Mouse (Mus musculus) lung, embryonic 16.5 days (tissue): Measurements from ENCODE around the gene Daam2. TPM values are rescaled to one million over a fixed set of nuclear protein-coding genes. Genes with fewer than 3 reads are reported as not detected.

Source experiments
- ATAC-seq: fragments of 200-750 bp; cut with Nextera tagmentation; 2 replicates; pipeline ENCODE4 v1.8.0; 2017; ENCODE audit warnings: low read depth, mild to moderate bottlenecking, moderate library complexity
- H3K27ac ChIP-seq: fragments of 300-500 bp; sonication (generic); 2 replicates; pipeline ENCODE4 v1.5.1; 2014; ENCODE audit warnings: mild to moderate bottlenecking, control low read depth, low read length
- H3K27me3 ChIP-seq: fragments of 300-500 bp; sonication (generic); 2 replicates; pipeline ENCODE4 v1.6.1; 2014; ENCODE audit warnings: low read depth, low read length, mixed read lengths; ENCODE audit not compliant: control insufficient read depth, insufficient read depth
- H3K36me3 ChIP-seq: fragments of 300-500 bp; sonication (generic); 2 replicates; pipeline ENCODE4 v1.6.1; 2014; ENCODE audit warnings: low read length; ENCODE audit not compliant: control insufficient read depth, insufficient read depth
- H3K4me1 ChIP-seq: fragments of 300-500 bp; sonication (generic); replicated peaks from 2 replicates; pipeline ENCODE4 v1.6.1; 2014; ENCODE audit warnings: low read length, mixed read lengths; ENCODE audit not compliant: control insufficient read depth, insufficient read depth
- H3K4me2 ChIP-seq: fragments of 300-500 bp; sonication (generic); 2 replicates; pipeline ENCODE4 v1.6.1; 2014; ENCODE audit warnings: low read depth, low read length, control low read depth
- H3K4me3 ChIP-seq: fragments of 300-500 bp; sonication (generic); 2 replicates; pipeline ENCODE4 v1.5.1; 2014; ENCODE audit warnings: mild to moderate bottlenecking, low read length, control low read depth
- H3K9ac ChIP-seq: fragments of 300-500 bp; sonication (generic); 2 replicates; pipeline ENCODE4 v1.6.1; 2014; ENCODE audit warnings: low read length, control low read depth
- H3K9me3 ChIP-seq: fragments of 300-500 bp; sonication (generic); 2 replicates; pipeline ENCODE4 v1.6.1; 2016; ENCODE audit warnings: low read length; ENCODE audit not compliant: control insufficient read depth
- WGBS: fragments of 180-500 bp; shearing (Covaris S2); extraction: QIAGEN DNeasy Blood & Tissue Kit; methylation state at CpG from one replicate; pipeline ENCODE4 v1.1.7; 2014; 5-methylcytosine and 5-hydroxymethylcytosine counted together
- polyA plus RNA-seq: library from polyadenylated mRNA; unstranded; fragments of >200 nt; fragmentation: Nextera tagmentation; extraction: Ambion mirVana; gene quantifications from 2 replicates; pipeline ENCODE4 v1.2.1, GENCODE M21; 2015

Gene Daam2
- polyA plus RNA-seq, 1 experiment from 2014 or later = 16.9 TPM

DNA sequence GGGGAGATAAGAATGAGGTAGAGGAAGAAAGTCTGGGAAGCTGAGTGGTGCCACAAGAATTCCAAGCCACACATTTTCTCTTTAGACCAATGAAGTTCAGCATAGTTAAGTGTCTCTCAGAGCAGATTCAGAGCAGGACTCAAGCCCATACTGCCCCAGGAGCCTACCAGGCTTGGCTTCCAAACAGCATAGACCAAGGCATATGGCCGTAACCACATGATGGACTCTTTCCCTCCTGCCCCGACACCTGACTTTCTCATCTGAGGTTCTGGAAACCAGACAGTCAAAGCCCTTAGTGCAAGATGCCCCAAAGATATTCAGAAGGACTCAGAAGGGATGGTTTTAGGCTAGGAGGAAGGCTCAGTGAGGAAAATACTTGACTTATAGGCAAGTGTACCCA is 19.6 kb downstream of the Daam2 start:
- Histone ChIP-seq H3K27ac (no peak overlapping the region), H3K27me3 (no peaks in the 10 kb centered on the region), H3K9me3 (no peaks in the 10 kb centered on the region), H3K4me1 (peaks cover 11% of the 10 kb centered on the region), H3K4me2 (no peak overlapping the region), H3K9ac (no peak overlapping the region), H3K36me3 (peaks cover 5% of the 10 kb centered on the region; the same call in 1 of the 2 replicates), H3K4me3 (no peak overlapping the region)
- 94% methylated on average over 2 of the region's 2 CpGs for WGBS
- ATAC-seq = no peak

- H3K4me3 ChIP-seq = no peak overlapping the region
- peaks cover 32% of the 10 kb centered on the region for H3K4me1 ChIP-seq
- H3K9ac ChIP-seq = no peak overlapping the region
- no peaks in the 10 kb centered on the region for H3K36me3 ChIP-seq
- no peak overlapping the region for H3K4me2 ChIP-seq
- WGBS = 77% methylated on average over 14 of the region's 14 CpGs
- no peak overlapping the region for H3K27ac ChIP-seq
- H3K9me3 ChIP-seq = no peaks in the 10 kb centered on the region
- ATAC-seq = no peak
- no peaks in the 10 kb centered on the region for H3K27me3 ChIP-seq
Measured at GRCm38 (mm10) chr17:49540706-49541105, 23.4 kb downstream of the Daam2 start.

- no peaks in the 10 kb centered on the region for H3K27me3 ChIP-seq
- H3K27ac ChIP-seq = peak overlapping the region; percentile 67
- peaks cover 42% of the 10 kb centered on the region for H3K4me1 ChIP-seq
- peak; percentile 70 for ATAC-seq
- H3K9ac ChIP-seq = no peak overlapping the region
- H3K9me3 ChIP-seq = no peaks in the 10 kb centered on the region
- no peak overlapping the region for H3K4me3 ChIP-seq
- 0 out of 2 replicates have a peak overlapping the region, but pooled peaks have one; percentile 4 for H3K4me2 ChIP-seq
- H3K36me3 ChIP-seq = no peaks in the 10 kb centered on the region
- 14% methylated on average over 8 of the region's 8 CpGs for WGBS
Measured at GRCm38 (mm10) chr17:49539204-49539603, 24.9 kb downstream of the Daam2 start.

GRCm38 (mm10) chr17:49535580-49535979 is 28.6 kb downstream of the Daam2 start:
- peak; percentile 75 for ATAC-seq
- H3K27me3 ChIP-seq = no peaks in the 10 kb centered on the region
- H3K9me3 ChIP-seq = 0 out of 2 replicates have a peak, but pooled peaks cover under 1% of the 10 kb centered on the region
- H3K36me3 ChIP-seq = no peaks in the 10 kb centered on the region
- H3K4me3 ChIP-seq = no peak overlapping the region
- WGBS = 12% methylated on average over 4 of the region's 4 CpGs
- H3K4me2 ChIP-seq = no peak overlapping the region
- H3K4me1 ChIP-seq = peaks cover 50% of the 10 kb centered on the region
- peak overlapping the region; percentile 79 for H3K27ac ChIP-seq
- no peak overlapping the region for H3K9ac ChIP-seq

DNA sequence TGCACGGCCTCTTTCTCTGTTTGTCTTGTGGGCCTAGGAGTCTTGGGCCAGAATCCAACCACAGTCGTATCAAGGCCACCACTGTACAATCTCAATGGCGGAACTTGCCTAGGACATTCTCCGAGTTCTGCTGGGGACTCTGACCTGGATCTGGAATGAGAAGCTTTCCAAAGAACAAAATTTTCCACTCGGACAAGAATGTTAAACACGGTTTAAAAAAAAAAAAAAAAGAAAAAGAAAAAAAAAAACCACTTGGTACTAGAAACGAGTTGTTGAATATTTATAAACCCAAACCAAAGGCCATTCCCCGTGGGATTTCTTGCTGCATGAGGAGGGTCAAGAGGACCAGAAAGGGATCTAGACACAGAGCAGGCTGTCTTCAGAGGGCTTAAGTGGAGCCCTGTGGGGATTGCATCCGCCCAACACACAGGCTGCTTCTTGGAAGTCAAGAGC is 29.9 kb downstream of the Daam2 start:
- Histone ChIP-seq H3K9ac (no peak overlapping the region), H3K27ac (peak overlapping the region; percentile 79), H3K4me2 (no peak overlapping the region), H3K9me3 (peaks cover 5% of the 10 kb centered on the region; the same call in 1 of the 2 replicates), H3K36me3 (no peaks in the 10 kb centered on the region), H3K4me3 (no peak overlapping the region), H3K4me1 (peaks cover 41% of the 10 kb centered on the region), H3K27me3 (no peaks in the 10 kb centered on the region)
- ATAC-seq = peak; percentile 16
- whole genome bisulfite sequencing = 21% methylated on average over 9 of the region's 9 CpGs

GRCm38 (mm10) chr17:49531661-49532060 is 32.5 kb downstream of the Daam2 start:
- Histone ChIP-seq H3K9ac (no peak overlapping the region), H3K9me3 (peaks cover 5% of the 10 kb centered on the region; the same call in 1 of the 2 replicates)

GRCm38 (mm10) chr17:49530215-49530614 is 33.9 kb downstream of the Daam2 start:
- Histone ChIP-seq H3K4me2 (no peak overlapping the region), H3K27me3 (no peaks in the 10 kb centered on the region), H3K9ac (no peak overlapping the region), H3K27ac (no peak overlapping the region), H3K4me3 (no peak overlapping the region), H3K4me1 (peaks cover 25% of the 10 kb centered on the region), H3K9me3 (peaks cover 5% of the 10 kb centered on the region; the same call in 1 of the 2 replicates), H3K36me3 (no peaks in the 10 kb centered on the region)
- WGBS = 18% methylated on average over 3 of the region's 3 CpGs
- ATAC-seq = no peak

More at GRCm38 (mm10) chr17:49531661-49532060, 32.5 kb downstream of the Daam2 start:
- 61% methylated on average over 5 of the region's 5 CpGs for WGBS
- H3K4me2 ChIP-seq = no peak overlapping the region
- no peaks in the 10 kb centered on the region for H3K36me3 ChIP-seq
- H3K4me1 ChIP-seq = peaks cover 37% of the 10 kb centered on the region
- no peak for ATAC-seq
- no peak overlapping the region for H3K4me3 ChIP-seq
- H3K27ac ChIP-seq = no peak overlapping the region
- no peaks in the 10 kb centered on the region for H3K27me3 ChIP-seq

- peaks cover 5% of the 10 kb centered on the region; the same call in 1 of the 2 replicates for H3K9me3 ChIP-seq
- H3K9ac ChIP-seq = no peak overlapping the region
- WGBS = 36% methylated on average over 7 of the region's 7 CpGs
- H3K27me3 ChIP-seq = no peaks in the 10 kb centered on the region
- H3K36me3 ChIP-seq = no peaks in the 10 kb centered on the region
- no peak overlapping the region for H3K4me2 ChIP-seq
- ATAC-seq = peak; percentile 60
- H3K4me1 ChIP-seq = peaks cover 12% of the 10 kb centered on the region
- no peak overlapping the region for H3K4me3 ChIP-seq
- H3K27ac ChIP-seq = peak overlapping the region; percentile 32
Measured at GRCm38 (mm10) chr17:49528503-49529205, 35.5 kb downstream of the Daam2 start.

DNA sequence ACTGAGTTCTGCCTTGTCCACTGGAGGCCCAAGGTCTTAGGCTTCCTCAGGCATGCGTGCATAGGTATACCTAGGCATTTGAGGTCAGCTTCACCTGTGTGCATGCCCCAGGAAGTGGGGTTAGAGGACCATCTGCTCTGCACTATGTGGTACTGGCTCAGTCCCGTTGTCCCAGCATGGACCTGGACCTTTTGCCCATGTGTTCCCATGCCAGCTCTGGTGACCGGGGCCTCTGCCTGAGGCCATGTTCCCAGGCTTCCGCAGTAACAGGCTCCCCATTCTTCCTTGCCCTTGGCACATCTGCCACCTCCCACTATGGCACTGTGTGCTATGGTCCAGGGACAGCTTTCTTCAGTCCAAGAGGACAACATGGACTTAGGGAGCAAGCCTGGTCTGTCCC is 36.1 kb downstream of the Daam2 start:
- Histone ChIP-seq H3K9me3 (peaks cover 5% of the 10 kb centered on the region; the same call in 1 of the 2 replicates), H3K27ac (peak overlapping the region; percentile 32), H3K27me3 (no peaks in the 10 kb centered on the region), H3K9ac (no peak overlapping the region), H3K4me3 (no peak overlapping the region), H3K36me3 (no peaks in the 10 kb centered on the region), H3K4me1 (peaks cover 13% of the 10 kb centered on the region), H3K4me2 (no peak overlapping the region)
- ATAC-seq = peak; percentile 15; the same call in 1 of the 2 replicates
- WGBS = 84% methylated on average over 4 of the region's 4 CpGs
